Mouse (Mus musculus): ENCODE measurements at regions not wholly inside any gene's neighbourhood (a gene's known extent, or its start where the extent isn't known, plus 50 kb on each side); places are given as distances from the start of the nearest gene placed in this dataset.

DNA sequence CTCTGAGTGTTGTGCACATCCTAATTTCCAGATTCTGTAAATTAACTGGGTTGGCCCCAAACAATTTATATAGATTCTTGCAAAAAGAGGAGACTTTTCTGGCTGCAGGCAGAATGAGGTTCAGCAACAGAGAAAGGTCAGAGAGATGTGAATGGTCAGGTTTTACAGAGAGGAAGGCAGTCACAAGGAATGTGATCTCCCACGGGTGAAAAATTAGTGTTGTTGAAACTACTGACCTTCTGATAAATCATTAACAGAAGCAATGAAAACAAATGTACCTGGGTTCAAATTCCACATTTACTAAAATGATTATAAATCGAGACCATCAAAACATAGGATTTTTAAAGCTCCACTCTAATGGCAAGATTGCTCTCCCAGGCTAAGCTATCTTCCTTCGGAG, 62.5 kb upstream of the Mpdz start:
- TF ChIP-seq EP300 (IDR thresholded peaks at IDR 0.05; ENCODE audit: low read depth in 1 of 2, low read length in 2 of 2) (no peak), MXI1 (IDR thresholded peaks at IDR 0.05; ENCODE audit: low read depth, low read length) (no peak), CHD1 (IDR thresholded peaks at IDR 0.05; ENCODE audit: low read depth, low read length) (no peak), USF1 (IDR thresholded peaks at IDR 0.05; ENCODE audit: low read depth, low read length) (no peak), CTCF (IDR thresholded peaks at IDR 0.05 in 2 of 3, conservative IDR thresholded peaks at IDR 0.05 in 1 of 3; ENCODE audit: control insufficient read depth in 1 of 3, insufficient read depth in 1 of 3, low read depth in 2 of 3, low read length in 3 of 3, poor library complexity in 1 of 3, severe bottlenecking in 1 of 3) (no peak), NRF1 (IDR thresholded peaks at IDR 0.05; ENCODE audit: insufficient read depth, low read depth, low read length, poor library complexity, severe bottlenecking) (no peak), MYB (IDR thresholded peaks at IDR 0.05; ENCODE audit: low read depth, low read length) (no peak), TCF12 (IDR thresholded peaks at IDR 0.05; ENCODE audit: low read depth, low read length) (no peak), BHLHE40 (IDR thresholded peaks at IDR 0.05; ENCODE audit: borderline replicate concordance, low read depth, low read length) (no peak), HCFC1 (IDR thresholded peaks at IDR 0.05; ENCODE audit: low read depth, low read length) (no peak), POLR2AphosphoS5 (IDR thresholded peaks at IDR 0.05; ENCODE audit: borderline replicate concordance, low read depth, low read length) (no peak), MAZ (IDR thresholded peaks at IDR 0.05; ENCODE audit: low read depth, low read length) (no peak), RAD21 (IDR thresholded peaks at IDR 0.05; ENCODE audit: low read depth, low read length) (no peak)

All from MEL (cell line).